Mouse (Mus musculus): ENCODE measurements around the gene Oog4. TPM values are rescaled to one million over a fixed set of nuclear protein-coding genes. Genes with fewer than 3 reads are reported as not detected.
"Not testable (repeated sequence)": the region's sequence is repeated elsewhere in the genome, so short reads cannot be mapped to it uniquely, and the experiment has no call there.

The Oog4 gene
- polyA plus RNA-seq (2014; fragmentation: Nextera tagmentation; extraction: Ambion mirVana), result not detected in 2 replicates

GRCm38 (mm10) chr4:143450224-143450623 lies at the start of gene Oog4:
Gene Oog4 (minus strand): TSS chr4:143450324.
- Histone ChIP-seq H3K27ac (ENCODE audit: low read depth, low read length) (no peak within 1 kb of the TSS), H3K4me1 (ENCODE audit: control insufficient read depth, insufficient read depth, low read length) (no peaks in the 10 kb centered on the region), H3K9me3 (ENCODE audit: control insufficient read depth, low read length) (no peaks in the 10 kb centered on the region), H3K36me3 (ENCODE audit: control insufficient read depth, insufficient read depth, low read length) (no peaks in the 10 kb centered on the region), H3K4me2 (ENCODE audit: low read depth) (no peak within 1 kb of the TSS), H3K9ac (ENCODE audit: low read length) (no peak within 1 kb of the TSS), H3K27me3 (ENCODE audit: control insufficient read depth, insufficient read depth, low read length) (no peaks in the 10 kb centered on the region), H3K4me3 (ENCODE audit: low read depth, low read length) (no peak within 1 kb of the TSS)
- DNase-seq (ENCODE audit: low spot score), result no peak
- ATAC-seq (ENCODE audit: insufficient read depth, low FRiP score, low TSS enrichment), result no peak
- 85% methylated on average over 3 of the region's 3 CpGs for WGBS

GRCm38 (mm10) chr4:143426770-143427169 lies 23.4 kb downstream of the Oog4 start:
- not testable (repeated sequence) for H3K4me1 ChIP-seq (ENCODE audit: control insufficient read depth, insufficient read depth, low read length); H3K27ac ChIP-seq (ENCODE audit: low read depth, low read length); H3K9me3 ChIP-seq (ENCODE audit: control insufficient read depth, low read length); H3K36me3 ChIP-seq (ENCODE audit: control insufficient read depth, insufficient read depth, low read length); H3K27me3 ChIP-seq (ENCODE audit: control insufficient read depth, insufficient read depth, low read length); ATAC-seq (ENCODE audit: insufficient read depth, low FRiP score, low TSS enrichment); DNase-seq (ENCODE audit: low spot score); H3K4me3 ChIP-seq (ENCODE audit: low read depth, low read length); H3K4me2 ChIP-seq (ENCODE audit: low read depth); H3K9ac ChIP-seq (ENCODE audit: low read length)
- WGBS, result 78% methylated on average over 5 of the region's 5 CpGs

GRCm38 (mm10) chr4:143414121-143414520 lies 36.0 kb downstream of the Oog4 start:
- ATAC-seq (ENCODE audit: insufficient read depth, low FRiP score, low TSS enrichment), result no peak
- 91% methylated on average over 3 of the region's 3 CpGs for WGBS

GRCm38 (mm10) chr4:143413621-143414020 lies 36.5 kb downstream of the Oog4 start:
- Histone ChIP-seq H3K4me1 (ENCODE audit: control insufficient read depth, insufficient read depth, low read length) (no peaks in the 10 kb centered on the region), H3K9me3 (ENCODE audit: control insufficient read depth, low read length) (no peaks in the 10 kb centered on the region), H3K36me3 (ENCODE audit: control insufficient read depth, insufficient read depth, low read length) (peaks cover 9% of the 10 kb centered on the region; the same call in 1 of the 2 replicates), H3K9ac (ENCODE audit: low read length) (no peak overlapping the region), H3K4me2 (ENCODE audit: low read depth) (no peak overlapping the region), H3K27me3 (ENCODE audit: control insufficient read depth, insufficient read depth, low read length) (no peaks in the 10 kb centered on the region), H3K4me3 (ENCODE audit: low read depth, low read length) (no peak overlapping the region), H3K27ac (ENCODE audit: low read depth, low read length) (no peak overlapping the region)
- no peak for ATAC-seq (ENCODE audit: insufficient read depth, low FRiP score, low TSS enrichment)
- DNase-seq (ENCODE audit: low spot score), result no peak
- WGBS, result 100% methylated on average over 1 of the region's 1 CpGs

More at GRCm38 (mm10) chr4:143414121-143414520, 36.0 kb downstream of the Oog4 start:
- H3K9me3 ChIP-seq (ENCODE audit: control insufficient read depth, low read length), result no peaks in the 10 kb centered on the region
- H3K36me3 ChIP-seq (ENCODE audit: control insufficient read depth, insufficient read depth, low read length), result peaks cover 13% of the 10 kb centered on the region; the same call in 1 of the 2 replicates
- H3K27me3 ChIP-seq (ENCODE audit: control insufficient read depth, insufficient read depth, low read length), result no peaks in the 10 kb centered on the region
- DNase-seq (ENCODE audit: low spot score), result no peak
- no peak overlapping the region for H3K4me3 ChIP-seq (ENCODE audit: low read depth, low read length)
- H3K9ac ChIP-seq (ENCODE audit: low read length), result no peak overlapping the region
- H3K27ac ChIP-seq (ENCODE audit: low read depth, low read length), result no peak overlapping the region
- H3K4me2 ChIP-seq (ENCODE audit: low read depth), result no peak overlapping the region
- no peaks in the 10 kb centered on the region for H3K4me1 ChIP-seq (ENCODE audit: control insufficient read depth, insufficient read depth, low read length)

DNA sequence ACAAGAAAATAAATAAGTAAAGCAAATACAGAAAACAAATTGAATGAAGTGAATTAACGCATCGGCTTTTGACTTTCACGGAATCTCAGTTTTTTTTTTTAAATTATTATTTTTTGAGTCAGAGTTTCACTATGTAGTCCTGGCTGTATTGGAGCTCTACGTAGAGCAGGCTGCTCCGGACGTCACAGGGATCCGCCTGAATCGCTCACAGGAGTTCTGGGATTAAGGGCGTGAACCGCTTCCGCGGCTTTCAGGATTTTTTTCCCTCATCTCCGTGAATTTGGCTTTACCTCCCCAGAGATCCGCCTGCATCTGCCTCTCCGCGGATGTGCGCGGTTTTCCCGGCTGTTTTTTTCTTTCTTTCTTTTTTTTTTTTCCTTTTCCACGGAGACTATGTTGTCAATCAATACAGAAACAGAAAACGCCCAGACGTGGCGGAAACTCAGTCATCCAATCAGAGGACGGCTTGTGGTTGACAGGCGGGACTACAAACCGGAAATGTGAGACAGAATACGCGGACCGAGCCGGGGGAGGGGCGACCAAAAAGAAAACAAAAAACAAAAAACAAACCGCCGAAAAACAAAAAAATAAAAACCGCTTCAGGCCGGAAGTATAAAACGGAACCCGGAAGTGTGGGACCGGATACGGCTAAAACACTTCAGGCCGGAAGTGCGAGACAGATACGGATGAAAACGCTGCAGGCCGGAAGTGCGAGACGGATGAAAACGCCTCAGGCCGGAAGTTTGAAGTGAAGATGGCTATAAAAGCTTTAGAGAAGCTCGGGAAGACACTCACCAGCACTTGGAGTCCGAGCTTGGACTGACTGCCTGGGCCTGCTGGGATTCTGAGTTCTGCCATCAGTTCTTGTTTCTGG lies 37.7 kb downstream of the Oog4 start, which contains the start of gene Pramef8:
Pramef8 (plus strand) TSS at position 208 of the 874 bp plus-strand sequence.
- Histone ChIP-seq H3K27ac (ENCODE audit: low read depth, low read length) (peak within 1 kb of the TSS; percentile 71), H3K4me3 (ENCODE audit: low read depth, low read length) (peak within 1 kb of the TSS; percentile 49), H3K36me3 (ENCODE audit: control insufficient read depth, insufficient read depth, low read length) (peaks cover 2% of the 10 kb centered on the region; the same call in 1 of the 2 replicates), H3K4me1 (ENCODE audit: control insufficient read depth, insufficient read depth, low read length) (no peaks in the 10 kb centered on the region), H3K4me2 (ENCODE audit: low read depth) (peak within 1 kb of the TSS; percentile 49), H3K27me3 (ENCODE audit: control insufficient read depth, insufficient read depth, low read length) (no peaks in the 10 kb centered on the region), H3K9ac (ENCODE audit: low read length) (peak within 1 kb of the TSS; percentile 48), H3K9me3 (ENCODE audit: control insufficient read depth, low read length) (no peaks in the 10 kb centered on the region)
- under 1% methylated on average over 50 of the region's 50 CpGs for WGBS
- peak; percentile 88 for DNase-seq (ENCODE audit: low spot score)
- peak; percentile 93 for ATAC-seq (ENCODE audit: insufficient read depth, low FRiP score, low TSS enrichment)

- Histone ChIP-seq H3K27ac (ENCODE audit: low read depth, low read length) (no peak overlapping the region), H3K9ac (ENCODE audit: low read length) (peak overlapping the region; percentile 48), H3K27me3 (ENCODE audit: control insufficient read depth, insufficient read depth, low read length) (no peaks in the 10 kb centered on the region), H3K4me3 (ENCODE audit: low read depth, low read length) (peak overlapping the region; percentile 49), H3K4me1 (ENCODE audit: control insufficient read depth, insufficient read depth, low read length) (no peaks in the 10 kb centered on the region), H3K9me3 (ENCODE audit: control insufficient read depth, low read length) (no peaks in the 10 kb centered on the region), H3K36me3 (ENCODE audit: control insufficient read depth, insufficient read depth, low read length) (peaks cover 2% of the 10 kb centered on the region; the same call in 1 of the 2 replicates), H3K4me2 (ENCODE audit: low read depth) (peak overlapping the region; percentile 49)
- WGBS, result 71% methylated on average over 5 of the region's 5 CpGs
- ATAC-seq (ENCODE audit: insufficient read depth, low FRiP score, low TSS enrichment), result peak; percentile 15; the same call in 1 of the 2 replicates
- no peak for DNase-seq (ENCODE audit: low spot score)
Measured at GRCm38 (mm10) chr4:143411566-143412218, 38.4 kb downstream of the Oog4 start.

- ATAC-seq (ENCODE audit: insufficient read depth, low FRiP score, low TSS enrichment) (no peak), DNase-seq (ENCODE audit: low spot score) (no peak)
- Histone ChIP-seq H3K4me3 (ENCODE audit: low read depth, low read length) (no peak within 1 kb of the TSS), H3K4me2 (ENCODE audit: low read depth) (no peak within 1 kb of the TSS), H3K4me1 (ENCODE audit: control insufficient read depth, insufficient read depth, low read length) (no peaks in the 10 kb centered on the region), H3K27ac (ENCODE audit: low read depth, low read length) (no peak within 1 kb of the TSS), H3K9me3 (ENCODE audit: control insufficient read depth, low read length) (no peaks in the 10 kb centered on the region), H3K27me3 (ENCODE audit: control insufficient read depth, insufficient read depth, low read length) (no peaks in the 10 kb centered on the region), H3K36me3 (ENCODE audit: control insufficient read depth, insufficient read depth, low read length) (no peaks in the 10 kb centered on the region), H3K9ac (ENCODE audit: low read length) (no peak within 1 kb of the TSS)
- 81% methylated on average over 26 of the region's 26 CpGs for WGBS
Measured at GRCm38 (mm10) chr4:143394181-143394580, 55.9 kb downstream of the Oog4 start, which contains the start of gene Pramel1. Gene Pramel1 (plus strand): TSS chr4:143394428.

GRCm38 (mm10) chr4:143388955-143389702 lies 61.0 kb downstream of the Oog4 start:
- H3K9ac ChIP-seq (ENCODE audit: low read length), result no peak overlapping the region
- H3K27ac ChIP-seq (ENCODE audit: low read depth, low read length), result no peak overlapping the region
- H3K9me3 ChIP-seq (ENCODE audit: control insufficient read depth, low read length), result no peaks in the 10 kb centered on the region

More at GRCm38 (mm10) chr4:143388955-143389702, 61.0 kb downstream of the Oog4 start:
- peak; percentile 81 for ATAC-seq (ENCODE audit: insufficient read depth, low FRiP score, low TSS enrichment)
- WGBS, result 9% methylated on average over 39 of the region's 43 CpGs
- peak; percentile 81 for DNase-seq (ENCODE audit: low spot score)
- Histone ChIP-seq H3K4me3 (ENCODE audit: low read depth, low read length) (no peak overlapping the region), H3K4me1 (ENCODE audit: control insufficient read depth, insufficient read depth, low read length) (no peaks in the 10 kb centered on the region), H3K27me3 (ENCODE audit: control insufficient read depth, insufficient read depth, low read length) (no peaks in the 10 kb centered on the region), H3K4me2 (ENCODE audit: low read depth) (peak overlapping the region; percentile 40), H3K36me3 (ENCODE audit: control insufficient read depth, insufficient read depth, low read length) (no peaks in the 10 kb centered on the region)
